Mouse (Mus musculus): ENCODE measurements at regions not wholly inside any gene's neighbourhood (a gene's known extent, or its start where the extent isn't known, plus 50 kb on each side); places are given as distances from the start of the nearest gene placed in this dataset.

DNA sequence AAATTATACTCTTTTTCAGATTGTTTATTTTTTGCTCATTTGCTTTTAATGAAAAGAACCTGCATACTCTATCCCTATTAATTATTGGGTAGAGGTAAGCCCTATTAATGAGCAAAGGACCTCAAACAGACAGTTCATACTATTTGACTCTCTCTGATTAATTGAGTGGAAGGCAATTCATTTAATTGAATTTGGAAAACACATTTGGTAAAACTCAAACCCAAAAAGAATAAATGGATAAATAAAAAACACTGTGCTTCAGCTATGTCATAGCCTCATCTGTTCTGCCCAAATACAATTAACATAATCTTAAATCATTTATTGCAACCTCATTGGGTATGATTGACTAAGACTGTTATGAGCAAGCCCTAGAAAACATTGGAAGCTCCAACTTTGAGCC lies 874.8 kb downstream of the Adgrl2 start:
- no peak overlapping the region for H3K4me2 ChIP-seq (ENCODE audit: low read length)
- no peaks in the 10 kb centered on the region for H3K27me3 ChIP-seq (ENCODE audit: insufficient read depth, low read length)
- H3K9me3 ChIP-seq (replicated peaks; ENCODE audit: low read length) = no peaks in the 10 kb centered on the region
- H3K4me3 ChIP-seq (replicated peaks; ENCODE audit: low read depth, low read length) = no peak overlapping the region
- H3K9ac ChIP-seq (ENCODE audit: low read depth, low read length) = no peak overlapping the region
- no peak for TF ChIP-seq CTCF (IDR thresholded peaks at IDR 0.05; ENCODE audit: low read depth)
- DNase-seq (ENCODE audit: low spot score) (no peak), ATAC-seq (replicated peaks; ENCODE audit: low FRiP score, low read depth) (no peak)
- H3K36me3 ChIP-seq (ENCODE audit: insufficient read depth, low read length) = no peaks in the 10 kb centered on the region
- H3K4me1 ChIP-seq (replicated peaks; ENCODE audit: insufficient read depth, low read length) = no peaks in the 10 kb centered on the region
- no peak overlapping the region for H3K27ac ChIP-seq

GRCm38 (mm10) chr3:148112204-148112603 lies 878.2 kb downstream of the Adgrl2 start:
- Histone ChIP-seq H3K4me3 (replicated peaks; ENCODE audit: low read depth, low read length) (no peak overlapping the region), H3K36me3 (ENCODE audit: insufficient read depth, low read length) (no peaks in the 10 kb centered on the region), H3K4me1 (replicated peaks; ENCODE audit: insufficient read depth, low read length) (no peaks in the 10 kb centered on the region), H3K9me3 (replicated peaks; ENCODE audit: low read length) (no peaks in the 10 kb centered on the region), H3K27ac (no peak overlapping the region), H3K9ac (ENCODE audit: low read depth, low read length) (no peak overlapping the region), H3K4me2 (ENCODE audit: low read length) (no peak overlapping the region), H3K27me3 (ENCODE audit: insufficient read depth, low read length) (no peaks in the 10 kb centered on the region)
- DNase-seq (ENCODE audit: low spot score) (no peak), ATAC-seq (replicated peaks; ENCODE audit: low FRiP score, low read depth) (no peak)
- WGBS = 85% methylated on average over 3 of the region's 3 CpGs
- TF ChIP-seq CTCF (IDR thresholded peaks at IDR 0.05; ENCODE audit: low read depth) = no peak

DNA sequence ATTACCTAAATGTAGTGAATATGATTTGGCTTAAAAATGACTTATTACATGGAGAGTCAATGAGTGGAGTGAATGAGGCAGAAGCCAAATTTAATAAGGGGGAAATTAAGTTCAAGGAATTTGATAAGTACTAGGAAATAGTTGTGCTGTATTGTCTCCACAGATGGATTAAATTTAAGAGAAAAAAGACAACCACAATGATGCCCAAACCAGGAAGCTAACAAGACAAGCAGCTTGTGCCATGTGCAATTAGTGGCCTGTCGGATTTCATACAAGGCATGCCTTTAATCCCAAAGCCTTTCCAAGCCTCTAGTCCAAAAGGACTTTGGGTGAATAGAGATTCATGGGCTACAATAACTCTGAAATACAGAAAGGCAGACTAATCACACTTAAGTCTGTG lies 883.3 kb downstream of the Adgrl2 start:
- WGBS = 90% methylated on average over 1 of the region's 1 CpGs
- H3K27ac ChIP-seq = no peak overlapping the region
- H3K4me3 ChIP-seq (replicated peaks; ENCODE audit: low read depth, low read length) = no peak overlapping the region
- no peaks in the 10 kb centered on the region for H3K9me3 ChIP-seq (replicated peaks; ENCODE audit: low read length)
- no peak for DNase-seq (ENCODE audit: low spot score)
- ATAC-seq (replicated peaks; ENCODE audit: low FRiP score, low read depth) = no peak
- no peaks in the 10 kb centered on the region for H3K27me3 ChIP-seq (ENCODE audit: insufficient read depth, low read length)
- H3K36me3 ChIP-seq (ENCODE audit: insufficient read depth, low read length) = no peaks in the 10 kb centered on the region
- no peak overlapping the region for H3K4me2 ChIP-seq (ENCODE audit: low read length)
- no peak overlapping the region for H3K9ac ChIP-seq (ENCODE audit: low read depth, low read length)
- TF ChIP-seq CTCF (IDR thresholded peaks at IDR 0.05; ENCODE audit: low read depth) = no peak
- H3K4me1 ChIP-seq (replicated peaks; ENCODE audit: insufficient read depth, low read length) = no peaks in the 10 kb centered on the region

DNA sequence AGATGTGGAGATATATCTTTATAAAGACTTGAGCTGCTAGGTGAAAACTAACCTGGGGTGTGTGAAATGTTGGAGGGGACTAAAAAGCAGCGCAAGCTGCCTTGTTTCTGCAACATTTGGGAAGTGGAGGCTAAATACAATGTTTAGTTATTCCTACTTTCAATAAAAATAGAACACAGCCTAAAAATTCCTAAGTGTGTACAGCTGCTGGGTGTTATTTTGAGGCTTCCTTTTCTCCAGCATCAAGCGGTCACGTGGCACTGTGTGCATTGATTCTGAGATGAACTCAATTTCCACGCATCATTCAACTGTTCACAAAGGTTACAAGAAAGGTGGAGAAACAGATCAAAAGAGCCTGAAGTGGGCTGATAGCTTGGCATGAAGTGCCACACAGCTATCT lies 896.4 kb downstream of the Adgrl2 start:
- no peak overlapping the region for H3K4me3 ChIP-seq (replicated peaks; ENCODE audit: low read depth, low read length)
- TF ChIP-seq CTCF (IDR thresholded peaks at IDR 0.05; ENCODE audit: low read depth) = no peak
- ATAC-seq (replicated peaks; ENCODE audit: low FRiP score, low read depth) = no peak
- no peaks in the 10 kb centered on the region for H3K27me3 ChIP-seq (ENCODE audit: insufficient read depth, low read length)
- H3K9ac ChIP-seq (ENCODE audit: low read depth, low read length) = no peak overlapping the region
- no peak for DNase-seq (ENCODE audit: low spot score)
- no peak overlapping the region for H3K27ac ChIP-seq
- WGBS = 88% methylated on average over 4 of the region's 4 CpGs
- no peaks in the 10 kb centered on the region for H3K4me1 ChIP-seq (replicated peaks; ENCODE audit: insufficient read depth, low read length)
- H3K36me3 ChIP-seq (ENCODE audit: insufficient read depth, low read length) = no peaks in the 10 kb centered on the region
- no peak overlapping the region for H3K4me2 ChIP-seq (ENCODE audit: low read length)
- H3K9me3 ChIP-seq (replicated peaks; ENCODE audit: low read length) = no peaks in the 10 kb centered on the region

DNA sequence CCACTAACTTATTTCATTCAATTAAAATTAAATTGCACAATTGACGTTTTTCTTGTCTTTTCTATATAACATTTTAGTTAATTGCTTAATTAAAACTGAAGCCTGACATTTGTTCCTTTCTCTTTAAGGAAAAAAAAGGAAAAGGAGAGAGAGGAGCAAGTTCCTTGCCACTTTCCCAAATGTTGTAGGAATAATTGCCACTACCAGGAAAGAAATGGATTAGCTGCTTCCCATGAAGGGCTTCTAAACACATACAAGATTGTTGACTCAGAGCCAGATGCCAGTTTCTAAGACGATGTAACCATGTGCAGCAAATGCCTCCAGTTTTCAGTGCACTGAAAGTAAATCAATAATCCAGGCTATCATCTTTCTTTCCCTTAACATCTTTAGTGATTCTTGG lies 914.5 kb downstream of the Adgrl2 start:
- no peak for TF ChIP-seq CTCF (IDR thresholded peaks at IDR 0.05; ENCODE audit: low read depth)
- Histone ChIP-seq H3K27me3 (ENCODE audit: insufficient read depth, low read length) (no peaks in the 10 kb centered on the region), H3K4me2 (ENCODE audit: low read length) (no peak overlapping the region), H3K4me3 (replicated peaks; ENCODE audit: low read depth, low read length) (no peak overlapping the region), H3K4me1 (replicated peaks; ENCODE audit: insufficient read depth, low read length) (no peaks in the 10 kb centered on the region), H3K36me3 (ENCODE audit: insufficient read depth, low read length) (no peaks in the 10 kb centered on the region), H3K27ac (no peak overlapping the region), H3K9ac (ENCODE audit: low read depth, low read length) (no peak overlapping the region), H3K9me3 (replicated peaks; ENCODE audit: low read length) (no peaks in the 10 kb centered on the region)
- DNase-seq (ENCODE audit: low spot score) = no peak
- 63% methylated on average over 2 of the region's 2 CpGs for WGBS
- ATAC-seq (replicated peaks; ENCODE audit: low FRiP score, low read depth) = no peak

GRCm38 (mm10) chr3:148066701-148067100 lies 923.7 kb downstream of the Adgrl2 start:
- H3K9me3 ChIP-seq (replicated peaks; ENCODE audit: low read length) = no peaks in the 10 kb centered on the region
- no peak overlapping the region for H3K4me2 ChIP-seq (ENCODE audit: low read length)
- no peak for TF ChIP-seq CTCF (IDR thresholded peaks at IDR 0.05; ENCODE audit: low read depth)
- H3K4me3 ChIP-seq (replicated peaks; ENCODE audit: low read depth, low read length) = no peak overlapping the region
- no peaks in the 10 kb centered on the region for H3K4me1 ChIP-seq (replicated peaks; ENCODE audit: insufficient read depth, low read length)
- ATAC-seq (replicated peaks; ENCODE audit: low FRiP score, low read depth) (no peak), DNase-seq (ENCODE audit: low spot score) (no peak)
- 98% methylated on average over 6 of the region's 6 CpGs for WGBS
- H3K36me3 ChIP-seq (ENCODE audit: insufficient read depth, low read length) = no peaks in the 10 kb centered on the region
- H3K27ac ChIP-seq = no peak overlapping the region
- no peaks in the 10 kb centered on the region for H3K27me3 ChIP-seq (ENCODE audit: insufficient read depth, low read length)
- H3K9ac ChIP-seq (ENCODE audit: low read depth, low read length) = no peak overlapping the region

DNA sequence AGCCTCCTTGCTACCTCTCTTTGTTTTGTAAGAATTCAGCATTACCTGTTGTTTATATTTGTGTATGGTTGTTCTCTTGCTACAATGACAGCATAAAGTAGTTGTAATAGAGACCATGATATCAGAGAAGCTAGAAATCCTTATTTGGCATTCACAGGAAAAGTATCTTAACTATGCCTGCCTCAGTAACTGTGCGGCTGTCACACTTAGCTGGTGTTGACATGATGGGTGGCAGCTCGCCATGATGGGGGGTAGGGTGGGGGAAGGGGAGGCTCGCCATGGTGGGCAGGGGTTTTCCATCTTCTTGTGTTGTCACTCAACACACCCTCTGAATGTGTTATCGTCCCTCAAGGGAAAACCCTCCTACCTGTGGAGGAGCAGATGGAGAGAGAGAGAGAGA lies 934.3 kb downstream of the Adgrl2 start:
- Histone ChIP-seq H3K9ac (ENCODE audit: low read depth, low read length) (no peak overlapping the region), H3K9me3 (replicated peaks; ENCODE audit: low read length) (no peaks in the 10 kb centered on the region), H3K4me3 (replicated peaks; ENCODE audit: low read depth, low read length) (no peak overlapping the region), H3K27me3 (ENCODE audit: insufficient read depth, low read length) (no peaks in the 10 kb centered on the region), H3K4me2 (ENCODE audit: low read length) (no peak overlapping the region), H3K36me3 (ENCODE audit: insufficient read depth, low read length) (no peaks in the 10 kb centered on the region), H3K27ac (no peak overlapping the region), H3K4me1 (replicated peaks; ENCODE audit: insufficient read depth, low read length) (no peaks in the 10 kb centered on the region)
- DNase-seq (ENCODE audit: low spot score) (no peak), ATAC-seq (replicated peaks; ENCODE audit: low FRiP score, low read depth) (no peak)
- 78% methylated on average over 4 of the region's 4 CpGs for WGBS
- no peak for TF ChIP-seq CTCF (IDR thresholded peaks at IDR 0.05; ENCODE audit: low read depth)
